Mouse (Mus musculus): ENCODE measurements around the gene Tac1. TPM values are rescaled to one million over a fixed set of nuclear protein-coding genes. Genes with fewer than 3 reads are reported as not detected.

The Tac1 gene
- not detected for total RNA-seq (2023)

DNA sequence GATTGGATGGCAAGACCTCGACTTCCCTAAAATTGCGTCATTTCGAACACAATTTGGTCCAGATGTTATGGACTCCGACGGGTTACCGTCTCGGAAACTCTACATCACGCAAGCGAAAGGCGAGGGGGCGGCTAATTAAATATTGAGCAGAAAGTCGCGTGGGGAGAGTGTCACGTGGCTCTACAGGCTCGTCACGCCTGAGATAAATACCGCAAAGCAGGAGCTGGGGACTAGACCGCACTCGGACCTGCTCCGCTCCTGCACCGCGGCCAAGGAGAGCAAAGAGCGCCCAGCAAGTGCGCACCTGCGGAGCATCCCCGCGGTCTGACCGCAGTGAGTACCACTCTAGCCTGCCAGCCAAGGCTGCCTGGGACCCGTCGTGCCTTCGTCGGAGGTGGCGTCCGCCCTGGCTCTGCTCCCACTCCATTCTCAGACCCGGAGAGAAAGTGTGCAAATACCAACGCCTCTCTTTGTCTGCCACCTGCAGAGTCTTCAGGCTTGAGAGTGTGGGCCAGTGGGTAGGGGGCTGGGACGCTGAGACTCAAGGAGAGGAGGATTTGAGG lies at the start of gene Tac1:
Tac1 (plus strand) TSS at position 51 of the 563 bp plus-strand sequence.

Other genes with a start within 250 kb of the Tac1 start
- gene Asns, start 138.4 kb downstream of the Tac1 start, total RNA-seq (2023), result 1 to 10 TPM; 4.8 to 5.7 TPM